Mouse (Mus musculus): Measurements from ENCODE around the gene Epx. TPM values are rescaled to one million over a fixed set of nuclear protein-coding genes. Genes with fewer than 3 reads are reported as not detected.

Epx gene
- polyA plus RNA-seq (2012; rRNA removed), result 0.27 TPM in 1 of 2 replicates, not detected in the other

GRCm38 (mm10) chr11:87875436-87875835, at the start of gene Epx:
Epx (minus strand) TSS chr11:87875536.

GRCm38 (mm10) chr11:87920966-87921365, 45.6 kb upstream of the Epx start, which contains the start of gene Olfr464:
Olfr464 (minus strand) TSS chr11:87920967.

DNA sequence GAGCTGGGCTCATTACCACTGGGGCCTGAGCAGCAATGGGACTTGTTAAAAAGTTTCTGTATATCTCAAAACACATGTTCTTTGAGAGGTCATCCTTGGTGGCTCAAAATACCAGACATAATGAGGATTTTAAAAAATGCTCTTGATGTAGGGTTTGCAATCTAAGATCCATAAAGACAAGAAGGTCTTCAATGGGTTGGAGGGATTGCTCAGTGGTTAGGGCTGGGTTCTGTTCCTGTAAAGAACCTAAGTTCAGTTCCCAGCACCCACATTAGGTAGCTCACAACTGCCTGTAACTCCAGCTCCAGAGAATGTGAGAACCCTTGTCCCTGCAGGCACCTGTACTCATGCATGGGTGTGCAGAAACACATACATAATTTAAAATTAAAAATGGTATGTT, 22.0 kb upstream of the Epx start, which contains the start of gene Olfr463:
Olfr463 (minus strand) TSS at position 101 of the 400 bp plus-strand sequence.

DNA sequence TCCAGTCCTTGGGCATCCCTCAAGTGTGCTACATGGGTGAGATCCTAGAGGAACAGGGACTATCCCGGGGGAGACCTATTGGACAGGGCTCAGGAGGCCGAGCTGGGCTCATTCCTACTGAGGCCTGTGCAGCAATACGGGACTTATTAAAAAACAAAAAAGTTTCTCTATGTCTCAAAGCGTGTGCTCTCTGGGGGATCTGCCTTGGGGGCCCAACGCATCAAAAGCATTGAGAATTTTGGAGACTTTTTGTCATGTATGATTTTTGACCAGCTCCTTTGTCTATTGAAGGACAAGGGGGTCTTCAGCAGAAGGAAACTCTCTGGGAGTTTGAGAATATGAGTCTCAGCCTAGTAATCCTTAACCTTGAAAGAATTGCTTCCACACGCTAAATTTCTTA, 16.8 kb upstream of the Epx start, which contains the start of gene Olfr462:
Olfr462 (minus strand) TSS at position 101 of the 400 bp plus-strand sequence.

GRCm38 (mm10) chr11:87852690-87853596, 22.4 kb downstream of the Epx start, which contains the start of gene Mks1:
Mks1 (plus strand) TSS chr11:87853215.

DNA sequence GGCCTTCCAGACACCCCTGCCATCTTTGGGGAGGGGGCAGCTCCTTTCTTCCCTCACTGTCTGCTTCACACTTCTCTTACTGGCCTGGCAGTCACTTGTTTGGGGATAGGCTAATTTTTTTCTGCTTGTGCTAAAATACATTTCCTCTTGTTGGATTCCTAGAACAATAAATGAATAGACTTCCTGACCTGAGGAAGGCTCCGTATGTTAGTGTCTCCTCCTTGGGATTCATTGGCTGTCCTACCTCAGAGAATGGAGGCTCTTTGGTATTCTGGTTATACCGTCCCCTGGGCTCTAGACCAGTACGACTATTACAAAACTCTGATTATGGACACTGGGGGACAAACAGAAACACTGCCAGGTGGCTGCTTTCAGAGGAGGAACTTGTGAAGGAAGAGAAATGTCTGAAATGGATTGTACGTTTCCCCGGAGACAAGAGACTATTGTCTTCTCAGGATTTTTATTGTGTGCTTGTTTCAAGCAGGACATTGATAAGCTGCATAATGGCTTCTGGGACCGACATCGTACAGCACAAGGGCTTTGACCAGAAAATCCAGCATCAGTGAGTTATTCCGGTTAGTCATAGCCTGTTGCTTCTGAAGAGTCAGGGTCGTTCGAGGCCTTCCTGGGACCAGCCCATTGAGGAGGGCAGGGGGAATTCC, 47.0 kb downstream of the Epx start, which contains the start of gene Lpo:
Lpo (minus strand) TSS at position 51 of the 662 bp plus-strand sequence.

Other genes with a start within 250 kb of the Epx start
- 23.8 and 24.7 TPM in 2 replicates for gene Rnf43, start 212.8 kb downstream of the Epx start, polyA plus RNA-seq (2012; rRNA removed)
- 33.1 and 41.4 TPM in 2 replicates for gene Supt4a, start 138.0 kb downstream of the Epx start, polyA plus RNA-seq (2012; rRNA removed)
- 0.90 and 1.5 TPM in 2 replicates for gene Tspoap1, start 115.0 kb downstream of the Epx start, polyA plus RNA-seq (2012; rRNA removed)
- gene Mpo, start 82.0 kb downstream of the Epx start, polyA plus RNA-seq (2012; rRNA removed), result 0.20 and 0.34 TPM in 2 replicates
- gene Lpo, start 47.2 kb downstream of the Epx start, polyA plus RNA-seq (2012; rRNA removed), result 178 and 221 TPM in 2 replicates
- 13.8 and 17.7 TPM in 2 replicates for gene Mks1, start 22.3 kb downstream of the Epx start, polyA plus RNA-seq (2012; rRNA removed)
- gene Olfr462, start 16.7 kb upstream of the Epx start, polyA plus RNA-seq (2012; rRNA removed), result not detected in 2 replicates
- gene Olfr463, start 21.9 kb upstream of the Epx start, polyA plus RNA-seq (2012; rRNA removed), result not detected in 2 replicates
- gene Olfr464, start 45.4 kb upstream of the Epx start, polyA plus RNA-seq (2012; rRNA removed), result not detected in 2 replicates
- gene Dynll2, start 112.0 kb upstream of the Epx start, polyA plus RNA-seq (2012; rRNA removed), result 94.3 and 116 TPM in 2 replicates
- 105 and 115 TPM in 2 replicates for gene Srsf1, start 171.8 kb upstream of the Epx start, polyA plus RNA-seq (2012; rRNA removed)
- gene Vezf1, start 192.7 kb upstream of the Epx start, polyA plus RNA-seq (2012; rRNA removed), result 13.2 and 13.9 TPM in 2 replicates
- 41.2 and 42.7 TPM in 2 replicates for gene Cuedc1, start 222.5 kb upstream of the Epx start, polyA plus RNA-seq (2012; rRNA removed)